Mouse (Mus musculus) duodenum, adult 2 months (tissue): ENCODE results near the gene Dmkn. TPM values are rescaled to one million over a fixed set of nuclear protein-coding genes. Genes with fewer than 3 reads are reported as not detected.

Source experiments
- polyA plus RNA-seq: library from polyadenylated mRNA; depleted of rRNA; stranded (reverse); fragments of >200 nt; gene quantifications from 2 replicates; pipeline ENCODE4 v1.2.3, GENCODE M21; 2012; ENCODE audit warnings: low replicate concordance; rRNA removed

The Dmkn gene
- 1.8 and 2.2 TPM in 2 replicates for polyA plus RNA-seq

DNA sequence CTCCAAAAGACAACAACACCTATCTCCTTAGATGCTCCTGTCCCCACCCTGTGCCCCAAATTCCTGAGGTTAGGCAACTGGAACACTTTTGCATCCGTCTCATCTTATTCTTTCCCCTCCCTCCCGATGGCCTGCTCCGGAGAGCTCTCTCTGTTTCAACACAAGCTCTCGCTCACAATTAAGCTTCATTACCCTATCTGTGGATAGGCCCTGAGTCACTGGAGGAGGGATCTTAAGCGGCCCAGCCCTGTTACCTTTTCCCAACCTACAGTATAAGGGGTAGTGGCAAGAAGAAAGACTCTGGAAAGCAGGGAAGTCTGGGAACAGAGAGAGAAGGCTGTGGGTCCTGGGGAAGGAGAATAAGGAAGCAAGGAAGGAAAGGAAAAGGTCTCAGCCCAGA lies at the start of gene Dmkn:
TSS of gene Dmkn (plus strand) at position 301 of the 400 bp plus-strand sequence.

DNA sequence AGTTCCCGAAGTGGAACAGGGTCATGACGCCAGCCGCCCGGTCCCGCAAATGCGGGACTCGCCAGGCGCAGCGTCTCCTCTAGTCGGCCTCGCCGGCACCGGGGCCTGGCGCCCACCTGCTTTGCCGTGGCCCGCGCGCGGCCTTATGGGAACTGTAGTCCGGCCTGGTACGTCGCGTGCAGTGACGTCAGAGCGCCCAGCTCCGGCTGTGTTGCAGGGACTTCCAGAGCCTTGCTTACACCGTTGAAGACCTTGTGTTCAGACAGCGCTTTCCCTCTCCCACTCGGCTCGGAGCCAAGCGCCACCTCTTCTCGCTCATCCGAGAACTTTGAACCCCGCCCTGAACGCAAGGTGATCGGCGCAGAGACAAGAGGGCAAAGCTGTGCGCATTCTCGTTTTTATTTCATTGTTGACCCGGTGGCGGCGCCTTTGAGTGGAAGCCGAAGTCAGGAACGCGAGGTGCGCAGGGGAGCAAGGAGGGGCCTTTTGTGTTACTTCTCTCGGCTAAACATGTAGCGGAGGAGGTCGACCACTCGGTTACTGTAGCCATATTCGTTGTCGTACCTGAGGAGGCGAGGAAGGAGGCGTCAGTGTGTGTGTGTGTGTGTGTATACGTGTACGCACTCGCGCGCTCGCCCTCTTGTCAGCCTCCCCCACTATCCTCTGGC lies 34.0 kb upstream of the Dmkn start, which contains the start of gene Tmem147:
TSS of gene Tmem147 (minus strand) at position 145 of the 668 bp plus-strand sequence.

DNA sequence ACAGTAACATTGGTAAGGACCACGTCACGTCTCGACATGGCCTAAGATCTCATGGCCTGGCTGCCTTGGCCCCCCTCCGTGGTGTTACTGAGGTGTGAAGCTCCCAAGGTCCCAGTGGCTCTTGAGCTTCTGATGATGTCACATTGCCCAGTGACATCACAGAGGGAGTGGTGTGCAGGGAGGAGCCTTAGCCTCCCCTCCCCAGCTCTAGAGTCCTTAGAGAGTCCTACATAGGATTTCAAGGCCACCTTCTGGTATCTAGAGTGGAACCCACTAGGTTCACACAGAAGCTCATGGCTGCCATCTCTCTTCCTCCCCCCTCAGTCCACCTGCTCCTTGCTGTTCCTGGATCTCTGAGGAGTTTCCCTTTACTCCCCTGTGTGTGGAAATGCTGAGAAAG lies 19.9 kb upstream of the Dmkn start, which contains the start of gene Gapdhs:
TSS of gene Gapdhs (minus strand) at position 65 of the 400 bp plus-strand sequence.

DNA sequence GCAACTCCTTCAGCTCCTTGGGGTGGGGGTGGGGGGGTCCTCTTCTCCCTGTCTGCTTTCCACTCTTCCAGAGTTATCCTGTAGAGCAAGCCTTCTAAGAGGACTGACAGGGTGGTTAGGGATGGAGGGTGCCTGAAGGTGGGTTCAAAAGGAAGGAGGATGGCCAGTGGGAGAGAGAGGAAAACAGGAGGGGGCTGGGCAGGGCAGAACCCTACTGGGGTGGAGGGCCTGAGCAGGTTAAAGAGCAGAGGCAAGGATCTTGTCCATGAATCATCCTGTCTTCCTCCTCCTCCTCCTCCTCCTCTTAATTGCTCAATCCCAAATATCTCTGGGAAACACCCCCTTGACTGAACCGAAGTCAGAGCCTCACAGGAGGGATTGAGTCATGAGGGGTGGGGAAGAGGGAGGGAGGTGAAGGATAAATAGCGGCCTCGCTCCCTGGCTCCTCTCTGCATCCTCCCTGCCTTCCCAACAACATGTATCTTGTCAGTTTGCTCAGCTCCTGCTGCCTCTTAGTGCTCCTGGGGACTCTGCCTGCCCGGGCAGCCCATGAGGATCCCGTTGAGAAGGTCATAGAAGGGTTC lies 12.4 kb upstream of the Dmkn start, which contains the start of gene Sbsn:
TSS of gene Sbsn (plus strand) at position 386 of the 584 bp plus-strand sequence.

DNA sequence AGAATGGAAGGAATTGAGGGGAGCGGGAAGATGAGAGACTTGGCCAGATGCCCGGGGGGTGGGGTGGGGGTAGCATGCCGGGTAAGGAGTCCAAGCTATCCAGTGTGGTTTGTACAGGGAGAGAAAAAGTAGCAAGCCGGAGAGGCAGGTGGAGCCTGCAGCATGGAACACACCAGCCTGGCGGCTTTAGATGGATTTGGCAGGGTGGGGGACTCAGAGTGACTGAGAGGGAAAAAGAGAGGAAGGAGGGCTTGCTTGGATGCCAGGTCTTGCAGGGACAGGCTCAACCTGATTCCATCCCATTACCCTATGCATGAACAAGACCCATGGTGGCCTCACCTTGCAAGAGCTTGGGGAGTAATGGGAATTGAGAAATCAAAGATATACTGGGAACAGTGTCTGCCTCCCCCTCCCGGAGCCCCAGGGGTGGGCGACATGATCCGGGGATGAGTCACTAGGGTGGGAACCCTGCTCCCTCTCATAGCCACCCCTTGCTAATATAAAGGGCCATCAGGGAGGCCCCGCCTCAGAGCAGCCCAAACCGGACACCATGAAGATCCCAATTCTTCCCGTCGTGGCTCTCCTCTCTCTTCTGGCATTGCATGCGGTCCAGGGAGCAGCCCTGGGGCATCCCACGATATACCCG lies 23.9 kb downstream of the Dmkn start, which contains the start of gene Krtdap:
TSS of gene Krtdap (plus strand) at position 520 of the 646 bp plus-strand sequence.

DNA sequence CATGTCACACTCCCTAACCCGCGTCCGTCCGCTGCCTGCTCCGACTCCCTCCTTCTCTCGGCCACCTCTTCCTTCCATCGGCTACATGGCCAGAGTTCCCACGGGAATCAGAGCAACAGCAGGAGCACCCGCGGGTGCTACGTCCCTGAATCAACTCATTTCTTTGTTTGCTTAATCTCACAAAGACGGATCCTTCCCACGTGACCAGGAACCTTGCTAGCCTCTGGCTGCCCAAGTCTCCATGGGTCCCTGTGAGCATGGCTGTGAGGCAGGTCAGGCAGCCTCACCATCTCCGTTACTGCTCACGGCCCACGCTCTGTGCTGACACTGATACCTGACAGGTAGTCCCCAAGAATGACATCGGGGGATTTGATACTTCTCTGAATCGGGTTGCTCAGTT lies 60.1 kb downstream of the Dmkn start, which contains the start of gene Ffar2:
TSS of gene Ffar2 (minus strand) at position 101 of the 400 bp plus-strand sequence.

Other genes with a start within 250 kb of the Dmkn start
- gene Arhgap33, start 228.7 kb upstream of the Dmkn start, polyA plus RNA-seq = 10.8 and 15.1 TPM in 2 replicates
- 56.3 and 114 TPM in 2 replicates for gene Hspb6, start 211.6 kb upstream of the Dmkn start, polyA plus RNA-seq
- 3.6 and 5.5 TPM in 2 replicates for gene Proser3, start 211.5 kb upstream of the Dmkn start, polyA plus RNA-seq
- gene Lin37, start 203.9 kb upstream of the Dmkn start, polyA plus RNA-seq = 28.6 and 40.9 TPM in 2 replicates
- 56.6 and 64.2 TPM in 2 replicates for gene U2af1l4, start 200.5 kb upstream of the Dmkn start, polyA plus RNA-seq
- gene Gm49396, start 200.4 kb upstream of the Dmkn start, polyA plus RNA-seq = 0.55 and 1.2 TPM in 2 replicates
- gene Psenen, start 200.1 kb upstream of the Dmkn start, polyA plus RNA-seq = 105 and 155 TPM in 2 replicates
- gene Igflr1, start 198.3 kb upstream of the Dmkn start, polyA plus RNA-seq = 12.6 and 14.4 TPM in 2 replicates
- 31.9 and 38.5 TPM in 2 replicates for gene Kmt2b, start 175.0 kb upstream of the Dmkn start, polyA plus RNA-seq
- 2.3 and 3.2 TPM in 2 replicates for gene Zbtb32, start 164.8 kb upstream of the Dmkn start, polyA plus RNA-seq
- gene Upk1a, start 150.9 kb upstream of the Dmkn start, polyA plus RNA-seq = 1.1 and 3.8 TPM in 2 replicates
- 382 and 584 TPM in 2 replicates for gene Cox6b1, start 137.6 kb upstream of the Dmkn start, polyA plus RNA-seq
- gene Etv2, start 127.9 kb upstream of the Dmkn start, polyA plus RNA-seq = not detected in 2 replicates
- gene Rbm42, start 113.4 kb upstream of the Dmkn start, polyA plus RNA-seq = 73.7 and 104 TPM in 2 replicates
- gene Haus5, start 98.8 kb upstream of the Dmkn start, polyA plus RNA-seq = 4.7 and 7.0 TPM in 2 replicates
- gene Pmis2, start 92.2 kb upstream of the Dmkn start, polyA plus RNA-seq = not detected in 2 replicates
- 10.2 and 19.1 TPM in 2 replicates for gene 2200002J24Rik, start 64.8 kb upstream of the Dmkn start, polyA plus RNA-seq
- 0.88 and 2.5 TPM in 2 replicates for gene Atp4a, start 51.5 kb upstream of the Dmkn start, polyA plus RNA-seq
- 237 and 269 TPM in 2 replicates for gene Tmem147, start 34.2 kb upstream of the Dmkn start, polyA plus RNA-seq
- gene Gapdhs, start 20.1 kb upstream of the Dmkn start, polyA plus RNA-seq = not detected in 2 replicates
- gene Sbsn, start 12.3 kb upstream of the Dmkn start, polyA plus RNA-seq = 0.18 and 0.44 TPM in 2 replicates
- not detected in 2 replicates for gene Krtdap, start 24.1 kb downstream of the Dmkn start, polyA plus RNA-seq
- 13.3 and 15.3 TPM in 2 replicates for gene Ffar2, start 60.0 kb downstream of the Dmkn start, polyA plus RNA-seq
- gene Ffar3, start 92.4 kb downstream of the Dmkn start, polyA plus RNA-seq = 1.8 and 1.9 TPM in 2 replicates
- gene Ffar1, start 97.8 kb downstream of the Dmkn start, polyA plus RNA-seq = 0.26 and 0.87 TPM in 2 replicates
- 0.71 and 3.5 TPM in 2 replicates for gene Cd22, start 116.6 kb downstream of the Dmkn start, polyA plus RNA-seq
- 0.37 and 0.68 TPM in 2 replicates for gene Mag, start 151.1 kb downstream of the Dmkn start, polyA plus RNA-seq
- gene Hamp2, start 160.9 kb downstream of the Dmkn start, polyA plus RNA-seq = 0.68 and 13.0 TPM in 2 replicates
- gene Hamp, start 180.3 kb downstream of the Dmkn start, polyA plus RNA-seq = 2.0 and 2.1 TPM in 2 replicates
- gene Usf2, start 193.0 kb downstream of the Dmkn start, polyA plus RNA-seq = 107 and 186 TPM in 2 replicates
- gene Lsr, start 209.7 kb downstream of the Dmkn start, polyA plus RNA-seq = 331 and 790 TPM in 2 replicates
- gene Fam187b, start 210.0 kb downstream of the Dmkn start, polyA plus RNA-seq = 6.0 and 7.2 TPM in 2 replicates